Mouse (Mus musculus) kidney, adult 2 months (tissue): ENCODE measurements around the gene Lgmn.

Experiments
- CTCF ChIP-seq: fragments of 200-500 bp; conservative IDR thresholded peaks from 2 replicates; pipeline ENCODE4 v1.5.1; 2011; ENCODE audit warnings: low read depth, mild to moderate bottlenecking, control low read depth, low read length, moderate library complexity, mixed read lengths; ENCODE audit not compliant: insufficient read depth, insufficient read length
- POLR2A ChIP-seq: fragments of 200-500 bp; IDR thresholded peaks from one replicate; pipeline ENCODE4 v1.6.1; 2011; ENCODE audit warnings: low read depth, low read length, control low read depth

DNA sequence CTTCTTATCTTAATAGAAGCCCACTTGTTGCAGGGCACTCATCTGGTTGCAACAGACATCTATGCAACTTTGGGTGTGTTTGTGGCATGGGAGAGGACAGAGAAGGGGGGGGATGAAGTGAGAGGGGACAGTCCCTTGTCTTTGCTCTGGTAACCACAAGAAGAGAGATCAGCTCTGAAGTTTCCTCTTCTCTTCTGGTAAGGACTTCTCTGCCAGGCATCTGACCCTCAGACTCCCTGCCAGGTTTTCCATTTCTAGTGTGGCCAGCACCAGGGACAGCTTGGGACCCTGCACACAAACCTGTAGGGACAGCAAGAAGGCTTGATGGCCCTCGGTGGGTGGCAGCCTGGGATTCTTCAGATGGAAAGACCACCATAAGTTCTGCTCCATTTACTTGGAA, 88.6 kb downstream of the Lgmn start:
- no peak for TF ChIP-seq POLR2A
- no peak for TF ChIP-seq CTCF
